Comparison of ENCODE assay signal across 9 mouse cellular contexts in the genomic region with DNA sequence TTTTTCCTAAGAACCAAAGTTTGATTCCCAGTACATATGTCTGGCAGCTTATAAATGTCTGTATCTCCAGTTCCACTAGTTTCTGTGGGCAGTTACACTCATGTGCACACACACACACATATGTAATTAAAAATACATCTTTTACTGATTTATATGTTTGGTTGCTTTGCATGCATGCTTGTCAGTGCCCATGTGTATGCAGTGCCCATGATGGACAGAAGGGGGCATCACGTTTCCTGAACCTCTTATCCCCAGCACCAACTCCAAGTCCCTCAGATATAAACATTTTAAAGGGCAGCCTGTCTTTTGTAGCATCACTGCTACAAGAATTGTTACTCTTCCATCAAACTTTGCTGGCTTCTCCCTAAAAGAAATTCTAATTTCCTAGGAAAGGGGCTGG. TPM values are rescaled to one million over a fixed set of nuclear protein-coding genes. Genes with fewer than 3 reads are reported as not detected.
DNase-seq lines count a peak whose midpoint lies in the region; ATAC-seq and TF ChIP-seq lines count a peak whose summit lies in the region.
"Had no signal": no experiment of that assay in that cellular context is flagged by ENCODE, and none has a peak within 500 bp of the region (broad histone marks: within the 10 kb centered on the region; RNA-seq: fewer than 3 reads in every experiment).

No protein-coding gene starts in this region.

- H3K9me3 ChIP-seq in forebrain, postnatal 0 days (ENCODE audit: low read length): no peaks in the 10 kb centered on the region
- H3K9me3 ChIP-seq in forebrain, embryonic 12.5 days: no peaks in the 10 kb centered on the region
- H3K9me3 ChIP-seq in midbrain, embryonic 14.5 days (ENCODE audit: control insufficient read depth, low read length): no peaks in the 10 kb centered on the region
- H3K9me3 ChIP-seq in midbrain, embryonic 15.5 days: no peaks in the 10 kb centered on the region
- H3K9me3 ChIP-seq: neural tube, embryonic 13.5 days had no signal

- peak; percentile 30 for DNase-seq in forebrain, postnatal 0 days
- DNase-seq in midbrain, embryonic 14.5 days: peak; percentile 66
- DNase-seq in adipocyte (ENCODE audit: low spot score): peak; percentile 65
- peak; percentile 70 for DNase-seq in heart, postnatal 4 days

- TF ChIP-seq CTCF in forebrain, postnatal 0 days (IDR thresholded peaks at IDR 0.05; ENCODE audit: low read depth): peak; percentile 67

- H3K4me3 ChIP-seq in forebrain, postnatal 0 days (ENCODE audit: low read depth, low read length): no peak overlapping the region
- no peak overlapping the region for H3K4me3 ChIP-seq in forebrain, embryonic 12.5 days (replicated peaks)
- no peak overlapping the region for H3K4me3 ChIP-seq in midbrain, embryonic 14.5 days (replicated peaks; ENCODE audit: low read depth, low read length)
- H3K4me3 ChIP-seq in midbrain, embryonic 15.5 days: no peak overlapping the region
- H3K4me3 ChIP-seq: neural tube, embryonic 13.5 days had no signal

- no peak overlapping the region for H3K4me2 ChIP-seq in forebrain, postnatal 0 days (ENCODE audit: low read depth)
- H3K4me2 ChIP-seq in forebrain, embryonic 12.5 days: no peak overlapping the region
- no peak overlapping the region for H3K4me2 ChIP-seq in midbrain, embryonic 14.5 days (ENCODE audit: low read length)
- H3K4me2 ChIP-seq in midbrain, embryonic 15.5 days: no peak overlapping the region
- H3K4me2 ChIP-seq: neural tube, embryonic 13.5 days had no signal

- H3K4me1 ChIP-seq in forebrain, postnatal 0 days (ENCODE audit: insufficient read depth): no peaks in the 10 kb centered on the region
- no peaks in the 10 kb centered on the region for H3K4me1 ChIP-seq in forebrain, embryonic 12.5 days
- H3K4me1 ChIP-seq in midbrain, embryonic 14.5 days (ENCODE audit: control insufficient read depth, insufficient read depth, low read length): no peaks in the 10 kb centered on the region
- no peaks in the 10 kb centered on the region for H3K4me1 ChIP-seq in midbrain, embryonic 15.5 days
- H3K4me1 ChIP-seq: neural tube, embryonic 13.5 days had no signal

- H3K9ac ChIP-seq in forebrain, postnatal 0 days: no peak overlapping the region
- no peak overlapping the region for H3K9ac ChIP-seq in forebrain, embryonic 12.5 days
- H3K9ac ChIP-seq in midbrain, embryonic 14.5 days (replicated peaks; ENCODE audit: low read length): no peak overlapping the region
- H3K9ac ChIP-seq in midbrain, embryonic 15.5 days: no peak overlapping the region
- H3K9ac ChIP-seq: neural tube, embryonic 13.5 days had no signal

- H3K27me3 ChIP-seq in forebrain, postnatal 0 days (ENCODE audit: insufficient read depth, low read length): no peaks in the 10 kb centered on the region
- no peaks in the 10 kb centered on the region for H3K27me3 ChIP-seq in forebrain, embryonic 12.5 days
- H3K27me3 ChIP-seq in midbrain, embryonic 14.5 days (ENCODE audit: control insufficient read depth, insufficient read depth, low read length): no peaks in the 10 kb centered on the region
- H3K27me3 ChIP-seq in midbrain, embryonic 15.5 days (replicated peaks): no peaks in the 10 kb centered on the region
- H3K27me3 ChIP-seq: neural tube, embryonic 13.5 days had no signal

- WGBS in forebrain, postnatal 0 days: 16% methylated on average over 1 of the region's 1 CpGs
- 4% methylated on average over 1 of the region's 1 CpGs for WGBS in forebrain, embryonic 12.5 days
- 8% methylated on average over 1 of the region's 1 CpGs for WGBS in midbrain, embryonic 14.5 days
- WGBS in midbrain, embryonic 15.5 days: 8% methylated on average over 1 of the region's 1 CpGs

- no peak overlapping the region for H3K27ac ChIP-seq in forebrain, postnatal 0 days (ENCODE audit: low read depth, low read length)
- no peak overlapping the region for H3K27ac ChIP-seq in forebrain, embryonic 12.5 days
- H3K27ac ChIP-seq in midbrain, embryonic 14.5 days (replicated peaks; ENCODE audit: low read depth, low read length): no peak overlapping the region
- H3K27ac ChIP-seq in midbrain, embryonic 15.5 days: no peak overlapping the region
- H3K27ac ChIP-seq: neural tube, embryonic 13.5 days had no signal

- no peak for ATAC-seq in forebrain, postnatal 0 days
- no peak for ATAC-seq in forebrain, embryonic 12.5 days (ENCODE audit: low FRiP score)
- ATAC-seq in midbrain, embryonic 14.5 days (ENCODE audit: low FRiP score, low TSS enrichment): no peak
- ATAC-seq in midbrain, embryonic 15.5 days (replicated peaks): no peak
- ATAC-seq in megakaryocyte, adult 5-6 weeks (ENCODE audit: poor library complexity, severe bottlenecking): peak; percentile 67
- no peak for ATAC-seq in frontal cortex, adult (ENCODE audit: low TSS enrichment)

- peaks cover 45% of the 10 kb centered on the region for H3K36me3 ChIP-seq in forebrain, postnatal 0 days (ENCODE audit: insufficient read depth)
- H3K36me3 ChIP-seq in forebrain, embryonic 12.5 days (replicated peaks): peaks cover 68% of the 10 kb centered on the region
- peaks cover 39% of the 10 kb centered on the region for H3K36me3 ChIP-seq in midbrain, embryonic 14.5 days (ENCODE audit: control insufficient read depth, insufficient read depth, low read length)
- H3K36me3 ChIP-seq in midbrain, embryonic 15.5 days (replicated peaks): peaks cover 6% of the 10 kb centered on the region

RNA-seq across cellular contexts. Expression of gene Aaas, which starts 9.0 kb away (rescaled TPM):
- 25.5 and 27.9 TPM in 2 replicates for total RNA-seq in forebrain, postnatal 0 days (2014; rRNA removed)
- 31.6 and 33.4 TPM in 2 replicates for polyA plus RNA-seq in forebrain, postnatal 0 days (2015; fragmentation: Nextera tagmentation; extraction: Ambion mirVana)
- 75.0 and 78.2 TPM in 2 replicates for polyA plus RNA-seq in forebrain, embryonic 12.5 days (2016; fragmentation: Nextera tagmentation; extraction: Ambion mirVana)
- 27.6 and 30.6 TPM in 2 replicates for polyA plus RNA-seq in midbrain, embryonic 14.5 days (2014; fragmentation: Nextera tagmentation; extraction: Ambion mirVana)
- 37.4 and 37.9 TPM in 2 replicates for polyA plus RNA-seq in midbrain, embryonic 15.5 days (2015; fragmentation: Nextera tagmentation; extraction: Ambion mirVana)
- total RNA-seq in heart, postnatal 4 days (2021): 10 to 100 TPM; 29.2 to 30.0 TPM
- 67.5 and 75.2 TPM in 2 replicates for total RNA-seq in megakaryocyte, adult 5-6 weeks (2015)
- 64.3 and 100 TPM in 2 replicates for total RNA-seq in megakaryocyte, adult 5-6 weeks (2017)

RNA-seq across cellular contexts. Expression of gene Myg1, which starts 10.1 kb away (rescaled TPM):
- 46.4 and 54.2 TPM in 2 replicates for total RNA-seq in forebrain, postnatal 0 days (2014; rRNA removed)
- 80.2 and 85.7 TPM in 2 replicates for polyA plus RNA-seq in forebrain, postnatal 0 days (2015; fragmentation: Nextera tagmentation; extraction: Ambion mirVana)
- polyA plus RNA-seq in forebrain, embryonic 12.5 days (2016; fragmentation: Nextera tagmentation; extraction: Ambion mirVana): 105 and 110 TPM in 2 replicates
- polyA plus RNA-seq in midbrain, embryonic 14.5 days (2014; fragmentation: Nextera tagmentation; extraction: Ambion mirVana): 80.4 and 89.0 TPM in 2 replicates
- 91.8 and 103 TPM in 2 replicates for polyA plus RNA-seq in midbrain, embryonic 15.5 days (2015; fragmentation: Nextera tagmentation; extraction: Ambion mirVana)
- 10 to 100 TPM; 31.8 to 37.3 TPM for total RNA-seq in heart, postnatal 4 days (2021)
- total RNA-seq in megakaryocyte, adult 5-6 weeks (2015): 28.4 and 28.6 TPM in 2 replicates
- 47.8 and 52.2 TPM in 2 replicates for total RNA-seq in megakaryocyte, adult 5-6 weeks (2017)

RNA-seq across cellular contexts. Expression of gene Pfdn5, which starts 15.7 kb away (rescaled TPM):
- total RNA-seq in forebrain, postnatal 0 days (2014; rRNA removed): 177 and 262 TPM in 2 replicates
- polyA plus RNA-seq in forebrain, postnatal 0 days (2015; fragmentation: Nextera tagmentation; extraction: Ambion mirVana): 518 and 621 TPM in 2 replicates
- polyA plus RNA-seq in forebrain, embryonic 12.5 days (2016; fragmentation: Nextera tagmentation; extraction: Ambion mirVana): 352 and 355 TPM in 2 replicates
- polyA plus RNA-seq in midbrain, embryonic 14.5 days (2014; fragmentation: Nextera tagmentation; extraction: Ambion mirVana): 562 and 649 TPM in 2 replicates
- polyA plus RNA-seq in midbrain, embryonic 15.5 days (2015; fragmentation: Nextera tagmentation; extraction: Ambion mirVana): 450 and 466 TPM in 2 replicates
- total RNA-seq in heart, postnatal 4 days (2021): 100 to 1,000 TPM; 334 to 351 TPM
- 385 and 398 TPM in 2 replicates for total RNA-seq in megakaryocyte, adult 5-6 weeks (2015)
- total RNA-seq in megakaryocyte, adult 5-6 weeks (2017): 347 and 441 TPM in 2 replicates

RNA-seq across cellular contexts. Expression of gene Sp7, which starts 25.4 kb away (rescaled TPM):
- total RNA-seq in forebrain, postnatal 0 days (2014; rRNA removed): 0.92 and 2.1 TPM in 2 replicates
- 0.30 and 0.35 TPM in 2 replicates for polyA plus RNA-seq in forebrain, postnatal 0 days (2015; fragmentation: Nextera tagmentation; extraction: Ambion mirVana)
- 0.32 and 0.46 TPM in 2 replicates for polyA plus RNA-seq in forebrain, embryonic 12.5 days (2016; fragmentation: Nextera tagmentation; extraction: Ambion mirVana)
- polyA plus RNA-seq in midbrain, embryonic 14.5 days (2014; fragmentation: Nextera tagmentation; extraction: Ambion mirVana): 0.21 TPM in 1 of 2 replicates, not detected in the other
- 0.09 and 0.26 TPM in 2 replicates for polyA plus RNA-seq in midbrain, embryonic 15.5 days (2015; fragmentation: Nextera tagmentation; extraction: Ambion mirVana)
- not detected for total RNA-seq in heart, postnatal 4 days (2021)
- total RNA-seq in megakaryocyte, adult 5-6 weeks (2015): not detected in 2 replicates
- total RNA-seq in megakaryocyte, adult 5-6 weeks (2017): not detected in 2 replicates

RNA-seq across cellular contexts. Expression of gene Espl1, which starts 45.5 kb away (rescaled TPM):
- total RNA-seq in forebrain, postnatal 0 days (2014; rRNA removed): 2.7 and 9.6 TPM in 2 replicates
- polyA plus RNA-seq in forebrain, postnatal 0 days (2015; fragmentation: Nextera tagmentation; extraction: Ambion mirVana): 1.5 and 2.3 TPM in 2 replicates
- 36.9 and 42.3 TPM in 2 replicates for polyA plus RNA-seq in forebrain, embryonic 12.5 days (2016; fragmentation: Nextera tagmentation; extraction: Ambion mirVana)
- polyA plus RNA-seq in midbrain, embryonic 14.5 days (2014; fragmentation: Nextera tagmentation; extraction: Ambion mirVana): 4.9 and 9.1 TPM in 2 replicates
- polyA plus RNA-seq in midbrain, embryonic 15.5 days (2015; fragmentation: Nextera tagmentation; extraction: Ambion mirVana): 5.5 and 7.5 TPM in 2 replicates
- total RNA-seq in heart, postnatal 4 days (2021): 10 to 100 TPM; 23.2 to 28.2 TPM
- 26.3 and 37.4 TPM in 2 replicates for total RNA-seq in megakaryocyte, adult 5-6 weeks (2015)
- 15.2 and 30.9 TPM in 2 replicates for total RNA-seq in megakaryocyte, adult 5-6 weeks (2017)
